Mouse (Mus musculus): Measurements from ENCODE around the gene Tmem79. TPM values are rescaled to one million over a fixed set of nuclear protein-coding genes. Genes with fewer than 3 reads are reported as not detected.
"Not testable (repeated sequence)": the region's sequence is repeated elsewhere in the genome, so short reads cannot be mapped to it uniquely, and the experiment has no call there.

Gene Tmem79
- total and polyA plus RNA-seq, 3 experiments: 1.6 to 3.7 (median 3.2) TPM

GRCm38 (mm10) chr3:88291970-88292369, 44.0 kb downstream of the Tmem79 start:
- dilution Hi-C loops (cut with MboI; ENCODE audit: extremely low pct_ligation_motif_present, extremely low pct_unique_long_range_greater_than_20kb, low sequenced_read_pairs) (no loop called here), in situ Hi-C loops (cut with MboI; ENCODE audit: low pct_ligation_motif_present, low pct_unique_long_range_greater_than_20kb, low sequenced_read_pairs) (no loop called here)
- peak; percentile 37 for DNase-seq (ENCODE audit: extremely low read depth)

GRCm38 (mm10) chr3:88288133-88288713, 47.7 kb downstream of the Tmem79 start:
- H3K27me3 ChIP-seq (replicated peaks); dilution Hi-C loops (cut with MboI; ENCODE audit: extremely low pct_ligation_motif_present, extremely low pct_unique_long_range_greater_than_20kb, low sequenced_read_pairs); H3K4me2 ChIP-seq (ENCODE audit: insufficient read depth, low read depth, poor library complexity, severe bottlenecking); DNase-seq (ENCODE audit: extremely low read depth); in situ Hi-C loops (cut with MboI; ENCODE audit: low pct_ligation_motif_present, low pct_unique_long_range_greater_than_20kb, low sequenced_read_pairs); H3K79me2 ChIP-seq (replicated peaks; ENCODE audit: control insufficient read depth, extremely low read depth, insufficient read depth, poor library complexity, severe bottlenecking); H3K9me3 ChIP-seq (replicated peaks; ENCODE audit: low read length); H3K9ac ChIP-seq (ENCODE audit: insufficient read depth, low read depth); H3K4me3 ChIP-seq (replicated peaks in 1 of 3; ENCODE audit: low read depth in 2 of 3, low read length in 2 of 3, poor library complexity in 1 of 3); H3K27ac ChIP-seq (ENCODE audit: insufficient read depth, low read depth): not testable (repeated sequence)
- peaks cover 0 to 17% of the 10 kb centered on the region in 2 experiments; a peak in 1 of 4 replicates for H3K4me1 ChIP-seq (ENCODE audit: control insufficient read depth in 1 of 2, insufficient read depth in 2 of 2)
- peaks cover 6 to 46% of the 10 kb centered on the region in 2 experiments for H3K36me3 ChIP-seq (replicated peaks in 1 of 2; ENCODE audit: control insufficient read depth in 1 of 2, insufficient read depth in 1 of 2, low read length in 1 of 2)

More at GRCm38 (mm10) chr3:88291970-88292369, 44.0 kb downstream of the Tmem79 start:
- peaks cover 0 to 33% of the 10 kb centered on the region in 2 experiments for H3K36me3 ChIP-seq (replicated peaks in 1 of 2; ENCODE audit: control insufficient read depth in 1 of 2, insufficient read depth in 1 of 2, low read length in 1 of 2)
- no peak overlapping the region for H3K9ac ChIP-seq (ENCODE audit: insufficient read depth, low read depth)
- no peak overlapping the region for H3K4me3 ChIP-seq (replicated peaks in 1 of 3; ENCODE audit: low read depth in 2 of 3, low read length in 2 of 3, poor library complexity in 1 of 3)
- TF ChIP-seq BHLHE40 (IDR thresholded peaks at IDR 0.05; ENCODE audit: low read depth, low read length) (no peak), MYC (IDR thresholded peaks at IDR 0.05; ENCODE audit: low read depth, low read length) (no peak), KAT2A (IDR thresholded peaks at IDR 0.05; ENCODE audit: insufficient replicate concordance, low read length) (no peak), SMC3 (IDR thresholded peaks at IDR 0.05; ENCODE audit: low read depth, low read length) (peak; percentile 28), SIN3A (IDR thresholded peaks at IDR 0.05; ENCODE audit: low read length) (no peak), CHD2 (IDR thresholded peaks at IDR 0.05; ENCODE audit: low read length) (no peak), NRF1 (IDR thresholded peaks at IDR 0.05; ENCODE audit: low read depth, low read length) (no peak), MAX (IDR thresholded peaks at IDR 0.05; ENCODE audit: low read length) (no peak), POLR2A (IDR thresholded peaks at IDR 0.05; ENCODE audit: low read depth, low read length) (no peak), MXI1 (IDR thresholded peaks at IDR 0.05; ENCODE audit: low read depth, low read length) (no peak), HCFC1 (IDR thresholded peaks at IDR 0.05; ENCODE audit: low read depth, low read length) (no peak), MAFK (IDR thresholded peaks at IDR 0.05; ENCODE audit: insufficient replicate concordance, low read length) (no peak), UBTF (IDR thresholded peaks at IDR 0.05; ENCODE audit: low read depth, low read length) (no peak), CHD1 (IDR thresholded peaks at IDR 0.05; ENCODE audit: low read depth, low read length) (no peak), JUND (conservative IDR thresholded peaks at IDR 0.05; ENCODE audit: low read depth, low read length) (no peak), RAD21 (IDR thresholded peaks at IDR 0.05; ENCODE audit: low read depth, low read length) (peak; percentile 16), CTCF (conservative IDR thresholded peaks at IDR 0.05 in 1 of 2, IDR thresholded peaks at IDR 0.05 in 1 of 2; ENCODE audit: low read depth in 2 of 2, low read length in 2 of 2) (peak; percentile 33 to 84; a peak in 3 of 4 replicates), MEF2A (IDR thresholded peaks at IDR 0.05; ENCODE audit: borderline replicate concordance, low read depth, low read length) (no peak), USF2 (conservative IDR thresholded peaks at IDR 0.05; ENCODE audit: low read depth, low read length) (no peak), ZMIZ1 (IDR thresholded peaks at IDR 0.05; ENCODE audit: low read depth, low read length) (no peak), USF1 (IDR thresholded peaks at IDR 0.05; ENCODE audit: low read depth, low read length) (no peak), POLR2AphosphoS2 (IDR thresholded peaks at IDR 0.05; ENCODE audit: low read depth, low read length) (no peak), JUN (IDR thresholded peaks at IDR 0.05; ENCODE audit: insufficient read depth, low read depth, low read length) (no peak), ELF1 (IDR thresholded peaks at IDR 0.05; ENCODE audit: low read depth, low read length) (no peak), RCOR1 (conservative IDR thresholded peaks at IDR 0.05; ENCODE audit: low read depth, low read length) (no peak), ZNF384 (IDR thresholded peaks at IDR 0.05; ENCODE audit: low read depth, low read length) (no peak)
- H3K4me1 ChIP-seq (ENCODE audit: control insufficient read depth in 1 of 2, insufficient read depth in 2 of 2): peaks cover 0 to 29% of the 10 kb centered on the region in 2 experiments; a peak in 2 of 4 replicates
- H3K9me3 ChIP-seq (replicated peaks; ENCODE audit: low read length): no peaks in the 10 kb centered on the region
- no peaks in the 10 kb centered on the region for H3K27me3 ChIP-seq (replicated peaks)
- no peaks in the 10 kb centered on the region for H3K79me2 ChIP-seq (replicated peaks; ENCODE audit: control insufficient read depth, extremely low read depth, insufficient read depth, poor library complexity, severe bottlenecking)
- no peak overlapping the region for H3K27ac ChIP-seq (ENCODE audit: insufficient read depth, low read depth)
- H3K4me2 ChIP-seq (ENCODE audit: insufficient read depth, low read depth, poor library complexity, severe bottlenecking): no peak overlapping the region

Measured in CH12.LX (cell line).